ENCODE assay signal across 13 mouse cellular contexts in genomic region chr4:145023911-145024310, GRCm38 (mm10).
A peak's percentile ranks its signal among the peaks of the same experiment; 100 is the strongest.
DNase-seq lines count a peak whose midpoint lies in the region; TF ChIP-seq lines count a peak whose summit lies in the region.
"Had no signal": no experiment of that assay in that cellular context is flagged by ENCODE, and none has a peak within 500 bp of the region (broad histone marks: within the 10 kb centered on the region; RNA-seq: fewer than 3 reads in every experiment).

No protein-coding gene starts in this region.

- peaks cover 60% of the 10 kb centered on the region for H3K4me1 ChIP-seq in heart, embryonic 10.5 days
- H3K4me1 ChIP-seq in testis, adult 2 months (ENCODE audit: control insufficient read depth, insufficient read depth, low read length) = peaks cover 3% of the 10 kb centered on the region

- 50% methylated on average over 6 of the region's 6 CpGs for WGBS in heart, embryonic 10.5 days

- H3K27me3 ChIP-seq in heart, embryonic 10.5 days (ENCODE audit: insufficient read depth, poor library complexity, severe bottlenecking) = no peaks in the 10 kb centered on the region
- H3K27me3 ChIP-seq in testis, adult 2 months (ENCODE audit: control insufficient read depth, insufficient read depth, low read length) = no peaks in the 10 kb centered on the region
- H3K27me3 ChIP-seq: midbrain, embryonic 15.5 days; neural tube, embryonic 13.5 days had no signal

- no peak for TF ChIP-seq CTCF in testis, adult 2 months (IDR thresholded peaks at IDR 0.05; ENCODE audit: control insufficient read depth, insufficient read depth, insufficient replicate concordance, low read depth, low read length)

- TF ChIP-seq POLR2A in testis, adult 2 months (IDR thresholded peaks at IDR 0.05; ENCODE audit: control insufficient read depth, low read depth, low read length) = no peak

- DNase-seq in heart, embryonic 10.5 days (ENCODE audit: low spot score) = no peak
- DNase-seq in heart, adult 18-20 months = no peak
- DNase-seq in testis, postnatal 10 days (ENCODE audit: low spot score) = no peak
- peak; percentile 77 to 86 for DNase-seq in kidney, postnatal 36 days
- peak; percentile 82 for DNase-seq in yolk sac, embryonic 10.5 days (ENCODE audit: low spot score)
- DNase-seq in layer of hippocampus, adult 18-20 months (ENCODE audit: low spot score in 2 of 2) = no peak
- no peak for DNase-seq in urinary bladder, adult 18-20 months (ENCODE audit: low spot score in 2 of 2)
- DNase-seq: B cell, adult 2 months; left cerebral cortex, postnatal 4 days; right cerebral cortex, postnatal 25 days had no signal

- no peak overlapping the region for H3K4me3 ChIP-seq in heart, embryonic 10.5 days
- H3K4me3 ChIP-seq in testis, adult 2 months (ENCODE audit: control insufficient read depth, low read depth, low read length) = no peak overlapping the region
- H3K4me3 ChIP-seq: midbrain, embryonic 15.5 days; neural tube, embryonic 13.5 days had no signal

- H3K27ac ChIP-seq in heart, embryonic 10.5 days = 0 out of 2 replicates have a peak overlapping the region, but pooled peaks have one; percentile 29
- H3K27ac ChIP-seq in testis, adult 2 months (ENCODE audit: control insufficient read depth, insufficient read depth, low read depth, low read length) = peak overlapping the region; percentile 52
- H3K27ac ChIP-seq: midbrain, embryonic 15.5 days; neural tube, embryonic 13.5 days had no signal

- H3K9me3 ChIP-seq in heart, embryonic 10.5 days = no peaks in the 10 kb centered on the region
- H3K9me3 ChIP-seq: midbrain, embryonic 15.5 days; neural tube, embryonic 13.5 days had no signal

- H3K36me3 ChIP-seq in heart, embryonic 10.5 days = peaks cover 8% of the 10 kb centered on the region
- H3K36me3 ChIP-seq in testis, adult 2 months (ENCODE audit: control insufficient read depth, insufficient read depth, low read length) = no peaks in the 10 kb centered on the region

Comparison
In these comparisons a context has a peak if more than half of its experiments do, and no peak if none do; other contexts are left out.
1. DNase-seq: peak in kidney, postnatal 36 days (2 of 2) and yolk sac, embryonic 10.5 days (single experiment); none in heart, embryonic 10.5 days (single experiment), heart, adult 18-20 months (0 of 2), testis, postnatal 10 days (single experiment), layer of hippocampus, adult 18-20 months (0 of 2) and urinary bladder, adult 18-20 months (0 of 2).